22 mouse cellular contexts compared by ENCODE assay signal in genomic region chr7:66376560-66376959, GRCm38 (mm10). TPM values are rescaled to one million over a fixed set of nuclear protein-coding genes. Genes with fewer than 3 reads are reported as not detected.
A peak's percentile ranks its signal among the peaks of the same experiment; 100 is the strongest.
DNase-seq lines count a peak whose midpoint lies in the region; ATAC-seq and TF ChIP-seq lines count a peak whose summit lies in the region.
"Had no signal": no experiment of that assay in that cellular context is flagged by ENCODE, and none has a peak within 500 bp of the region (broad histone marks: within the 10 kb centered on the region; RNA-seq: fewer than 3 reads in every experiment).

No protein-coding gene starts in this region.

- no peak for TF ChIP-seq EP300 in stomach, postnatal 0 days (optimal IDR thresholded peaks at IDR 0.05)

- H3K27me3 ChIP-seq in hindbrain, embryonic 10.5 days (ENCODE audit: insufficient read depth, poor library complexity, severe bottlenecking), result no peaks in the 10 kb centered on the region
- no peaks in the 10 kb centered on the region for H3K27me3 ChIP-seq in hindbrain, embryonic 14.5 days (ENCODE audit: control insufficient read depth, insufficient read depth, low read length)
- H3K27me3 ChIP-seq in lung, embryonic 16.5 days (ENCODE audit: control insufficient read depth, insufficient read depth, low read depth, low read length), result no peaks in the 10 kb centered on the region
- no peaks in the 10 kb centered on the region for H3K27me3 ChIP-seq in intestine, embryonic 15.5 days (replicated peaks)
- no peaks in the 10 kb centered on the region for H3K27me3 ChIP-seq in stomach, postnatal 0 days (ENCODE audit: control insufficient read depth, insufficient read depth, low read length)
- H3K27me3 ChIP-seq: forebrain, embryonic 13.5 days; heart, embryonic 13.5 days; limb, embryonic 12.5 days had no signal

- ATAC-seq in hindbrain, embryonic 14.5 days (ENCODE audit: low FRiP score), result no peak
- peak; percentile 55 for ATAC-seq in lung, embryonic 16.5 days (ENCODE audit: low read depth)
- ATAC-seq in intestine, embryonic 15.5 days, result peak; percentile 71
- ATAC-seq in stomach, postnatal 0 days (ENCODE audit: low FRiP score, low TSS enrichment), result peak; percentile 59
- ATAC-seq: activated CD4-positive, CD25-positive, alpha-beta regulatory T cell, adult 4 months; forebrain, embryonic 13.5 days had no signal

- no peaks in the 10 kb centered on the region for H3K36me3 ChIP-seq in hindbrain, embryonic 10.5 days
- no peaks in the 10 kb centered on the region for H3K36me3 ChIP-seq in hindbrain, embryonic 14.5 days (replicated peaks; ENCODE audit: control insufficient read depth, insufficient read depth)
- H3K36me3 ChIP-seq in lung, embryonic 16.5 days (ENCODE audit: control insufficient read depth, insufficient read depth, low read length), result peaks cover 4% of the 10 kb centered on the region; the same call in 1 of the 2 replicates
- peaks cover 3% of the 10 kb centered on the region; the same call in 1 of the 2 replicates for H3K36me3 ChIP-seq in intestine, embryonic 15.5 days
- no peaks in the 10 kb centered on the region for H3K36me3 ChIP-seq in stomach, postnatal 0 days (ENCODE audit: control insufficient read depth, insufficient read depth, low read length)
- H3K36me3 ChIP-seq: limb, embryonic 12.5 days; midbrain, embryonic 10.5 days had no signal

- WGBS in hindbrain, embryonic 10.5 days, result 88% methylated on average over 10 of the region's 10 CpGs
- 88% methylated on average over 10 of the region's 10 CpGs for WGBS in hindbrain, embryonic 14.5 days
- 55% methylated on average over 10 of the region's 10 CpGs for WGBS in lung, embryonic 16.5 days
- WGBS in intestine, embryonic 15.5 days, result 74% methylated on average over 10 of the region's 10 CpGs
- 64% methylated on average over 10 of the region's 10 CpGs for WGBS in stomach, postnatal 0 days

- H3K9ac ChIP-seq in hindbrain, embryonic 14.5 days, result no peak overlapping the region
- H3K9ac ChIP-seq in lung, embryonic 16.5 days (ENCODE audit: low read length), result peak overlapping the region; percentile 21; the same call in 1 of the 2 replicates
- no peak overlapping the region for H3K9ac ChIP-seq in intestine, embryonic 15.5 days
- no peak overlapping the region for H3K9ac ChIP-seq in stomach, postnatal 0 days (ENCODE audit: low read length)
- H3K9ac ChIP-seq: forebrain, embryonic 13.5 days; heart, embryonic 13.5 days; limb, embryonic 12.5 days; liver, embryonic 14.5 days had no signal

- H3K4me3 ChIP-seq in hindbrain, embryonic 10.5 days, result no peak overlapping the region
- no peak overlapping the region for H3K4me3 ChIP-seq in hindbrain, embryonic 14.5 days (replicated peaks; ENCODE audit: low read length)
- peak overlapping the region; percentile 13 for H3K4me3 ChIP-seq in lung, embryonic 16.5 days (ENCODE audit: low read length)
- H3K4me3 ChIP-seq in intestine, embryonic 15.5 days (replicated peaks), result no peak overlapping the region
- H3K4me3 ChIP-seq in stomach, postnatal 0 days (ENCODE audit: low read depth, low read length), result no peak overlapping the region
- H3K4me3 ChIP-seq: forebrain, embryonic 13.5 days; heart, embryonic 13.5 days; limb, embryonic 12.5 days; midbrain, embryonic 10.5 days had no signal

- no peaks in the 10 kb centered on the region for H3K9me3 ChIP-seq in hindbrain, embryonic 10.5 days
- H3K9me3 ChIP-seq in hindbrain, embryonic 14.5 days (ENCODE audit: control insufficient read depth, low read length), result no peaks in the 10 kb centered on the region
- no peaks in the 10 kb centered on the region for H3K9me3 ChIP-seq in lung, embryonic 16.5 days (ENCODE audit: control insufficient read depth, low read length)
- H3K9me3 ChIP-seq in intestine, embryonic 15.5 days, result no peaks in the 10 kb centered on the region
- H3K9me3 ChIP-seq in stomach, postnatal 0 days (ENCODE audit: control insufficient read depth, low read length), result no peaks in the 10 kb centered on the region
- H3K9me3 ChIP-seq: forebrain, embryonic 13.5 days; heart, embryonic 13.5 days; midbrain, embryonic 10.5 days had no signal

- no peak for DNase-seq in hindbrain, embryonic 10.5 days (ENCODE audit: low spot score)
- DNase-seq in hindbrain, embryonic 14.5 days (ENCODE audit: low spot score), result no peak
- no peak for DNase-seq in lung, adult 18-20 months
- DNase-seq in stomach, postnatal 0 days (ENCODE audit: low spot score), result peak; percentile 24
- DNase-seq in ovary, postnatal 10 days (ENCODE audit: low spot score), result no peak
- DNase-seq in gastrocnemius, postnatal 10 days, result no peak
- DNase-seq: adrenal gland, postnatal 36 days; cerebellum, postnatal 10 days had no signal

- peak overlapping the region; percentile 23; the same call in 1 of the 2 replicates for H3K27ac ChIP-seq in hindbrain, embryonic 10.5 days
- no peak overlapping the region for H3K27ac ChIP-seq in hindbrain, embryonic 14.5 days
- peak overlapping the region; percentile 91 for H3K27ac ChIP-seq in lung, embryonic 16.5 days (ENCODE audit: low read length)
- no peak overlapping the region for H3K27ac ChIP-seq in intestine, embryonic 15.5 days
- H3K27ac ChIP-seq in stomach, postnatal 0 days (replicated peaks), result peak overlapping the region; percentile 84
- H3K27ac ChIP-seq: forebrain, embryonic 13.5 days; heart, embryonic 13.5 days; limb, embryonic 12.5 days; liver, embryonic 14.5 days had no signal

- H3K4me1 ChIP-seq in hindbrain, embryonic 10.5 days (replicated peaks), result 0 out of 2 replicates have a peak, but pooled peaks cover 7% of the 10 kb centered on the region
- H3K4me1 ChIP-seq in hindbrain, embryonic 14.5 days (replicated peaks; ENCODE audit: control insufficient read depth, insufficient read depth, low read length), result no peaks in the 10 kb centered on the region
- peaks cover 7% of the 10 kb centered on the region for H3K4me1 ChIP-seq in lung, embryonic 16.5 days (replicated peaks; ENCODE audit: control insufficient read depth, insufficient read depth, low read length)
- H3K4me1 ChIP-seq in intestine, embryonic 15.5 days (replicated peaks), result 0 out of 2 replicates have a peak, but pooled peaks cover 10% of the 10 kb centered on the region
- no peaks in the 10 kb centered on the region for H3K4me1 ChIP-seq in stomach, postnatal 0 days (replicated peaks; ENCODE audit: control insufficient read depth, insufficient read depth)
- H3K4me1 ChIP-seq: forebrain, embryonic 13.5 days; limb, embryonic 12.5 days had no signal

- no peak overlapping the region for H3K4me2 ChIP-seq in hindbrain, embryonic 14.5 days (replicated peaks)
- peak overlapping the region; percentile 35 for H3K4me2 ChIP-seq in lung, embryonic 16.5 days (ENCODE audit: low read depth, low read length)
- no peak overlapping the region for H3K4me2 ChIP-seq in intestine, embryonic 15.5 days (replicated peaks)
- H3K4me2 ChIP-seq in stomach, postnatal 0 days (replicated peaks; ENCODE audit: low read depth), result peak overlapping the region; percentile 24; the same call in 1 of the 2 replicates
- H3K4me2 ChIP-seq: forebrain, embryonic 13.5 days; heart, embryonic 13.5 days; limb, embryonic 12.5 days had no signal

- no peak for TF ChIP-seq CTCF in stomach, postnatal 0 days (IDR thresholded peaks at IDR 0.05; ENCODE audit: low read depth)

RNA-seq across cellular contexts. Expression of gene Gm10974, which starts 10.9 kb away (rescaled TPM):
- not detected in 2 replicates for polyA plus RNA-seq in hindbrain, embryonic 10.5 days (2016; fragmentation: Nextera tagmentation; extraction: Ambion mirVana)
- polyA plus RNA-seq in hindbrain, embryonic 14.5 days (2014; fragmentation: Nextera tagmentation; extraction: Ambion mirVana), result not detected in 2 replicates
- polyA plus RNA-seq in lung, embryonic 16.5 days (2015; fragmentation: Nextera tagmentation; extraction: Ambion mirVana), result not detected in 2 replicates
- polyA plus RNA-seq in intestine, embryonic 15.5 days (2015; fragmentation: Nextera tagmentation; extraction: Ambion mirVana), result not detected in 2 replicates
- polyA plus RNA-seq in stomach, postnatal 0 days (2015; fragmentation: Nextera tagmentation; extraction: Ambion mirVana), result not detected in 2 replicates
- not detected for total RNA-seq in gastrocnemius, postnatal 10 days (2021)
- total RNA-seq: adrenal gland, postnatal 36 days; gastrocnemius, postnatal 4 days; layer of hippocampus, adult 18-20 months; left cerebral cortex, adult 18-20 months had no signal
- polyA plus RNA-seq: activated CD4-positive, CD25-positive, alpha-beta regulatory T cell, adult 4 months; forebrain, embryonic 13.5 days; heart, embryonic 13.5 days; hindbrain, embryonic 11.5 days; intestine, embryonic 14.5 days; limb, embryonic 12.5 days; liver, embryonic 14.5 days; midbrain, embryonic 10.5 days; thymus, postnatal 0 days had no signal

RNA-seq across cellular contexts. Expression of gene Lrrk1, which starts 11.6 kb away (rescaled TPM):
- 4.7 and 5.3 TPM in 2 replicates for polyA plus RNA-seq in hindbrain, embryonic 10.5 days (2016; fragmentation: Nextera tagmentation; extraction: Ambion mirVana)
- 4.0 and 4.7 TPM in 2 replicates for polyA plus RNA-seq in hindbrain, embryonic 14.5 days (2014; fragmentation: Nextera tagmentation; extraction: Ambion mirVana)
- polyA plus RNA-seq in lung, embryonic 16.5 days (2015; fragmentation: Nextera tagmentation; extraction: Ambion mirVana), result 29.3 and 30.5 TPM in 2 replicates
- polyA plus RNA-seq in intestine, embryonic 15.5 days (2015; fragmentation: Nextera tagmentation; extraction: Ambion mirVana), result 15.7 and 16.9 TPM in 2 replicates
- polyA plus RNA-seq in stomach, postnatal 0 days (2015; fragmentation: Nextera tagmentation; extraction: Ambion mirVana), result 8.5 and 9.2 TPM in 2 replicates
- total RNA-seq in gastrocnemius, postnatal 10 days (2021), result 1 to 10 TPM; 7.7 to 9.2 TPM

RNA-seq across cellular contexts. Expression of gene Aldh1a3, which starts 50.8 kb away (rescaled TPM):
- polyA plus RNA-seq in hindbrain, embryonic 10.5 days (2016; fragmentation: Nextera tagmentation; extraction: Ambion mirVana), result 1.7 and 4.6 TPM in 2 replicates
- polyA plus RNA-seq in hindbrain, embryonic 14.5 days (2014; fragmentation: Nextera tagmentation; extraction: Ambion mirVana), result 2.3 and 2.5 TPM in 2 replicates
- polyA plus RNA-seq in lung, embryonic 16.5 days (2015; fragmentation: Nextera tagmentation; extraction: Ambion mirVana), result 1.5 and 1.7 TPM in 2 replicates
- polyA plus RNA-seq in intestine, embryonic 15.5 days (2015; fragmentation: Nextera tagmentation; extraction: Ambion mirVana), result 16.9 and 17.6 TPM in 2 replicates
- 7.7 and 9.6 TPM in 2 replicates for polyA plus RNA-seq in stomach, postnatal 0 days (2015; fragmentation: Nextera tagmentation; extraction: Ambion mirVana)
- total RNA-seq in gastrocnemius, postnatal 10 days (2021), result 1 to 10 TPM; 7.4 to 9.0 TPM

Comparison
In these comparisons a context has a peak if more than half of its experiments do, and no peak if none do; other contexts are left out.
1. H3K27ac ChIP-seq: peak in hindbrain, embryonic 10.5 days (single experiment), lung, embryonic 16.5 days (single experiment) and stomach, postnatal 0 days (single experiment); none in hindbrain, embryonic 14.5 days (single experiment) and intestine, embryonic 15.5 days (single experiment).
2. H3K4me2 ChIP-seq: peak in lung, embryonic 16.5 days (single experiment) and stomach, postnatal 0 days (single experiment); none in hindbrain, embryonic 14.5 days (single experiment) and intestine, embryonic 15.5 days (single experiment).